Mouse (Mus musculus) stomach, embryonic 16.5 days (tissue): ENCODE results near the gene Tmem259. TPM values are rescaled to one million over a fixed set of nuclear protein-coding genes. Genes with fewer than 3 reads are reported as not detected.
"Not testable (repeated sequence)": the region's sequence is repeated elsewhere in the genome, so short reads cannot be mapped to it uniquely, and the experiment has no call there.

Experiments used
- ATAC-seq: fragments of 200-750 bp; cut with Nextera tagmentation; 2 replicates; pipeline ENCODE4 v1.8.0; 2017; ENCODE audit warnings: moderate number of reproducible peaks, moderate TSS enrichment; ENCODE audit not compliant: insufficient read depth, low FRiP score
- H3K27ac ChIP-seq: fragments of 300-500 bp; sonication (generic); 2 replicates; pipeline ENCODE4 v1.5.1; 2014; ENCODE audit warnings: low read length
- H3K27me3 ChIP-seq: fragments of 300-500 bp; sonication (generic); 2 replicates; pipeline ENCODE4 v1.6.1; 2014; ENCODE audit warnings: low read length, control low read depth, mixed read lengths; ENCODE audit not compliant: control insufficient read depth, insufficient read depth
- H3K36me3 ChIP-seq: fragments of 300-500 bp; sonication (generic); 2 replicates; pipeline ENCODE4 v1.6.1; 2014; ENCODE audit warnings: low read length; ENCODE audit not compliant: control insufficient read depth, insufficient read depth
- H3K4me1 ChIP-seq: fragments of 300-500 bp; sonication (generic); 2 replicates; pipeline ENCODE4 v1.6.1; 2014; ENCODE audit warnings: low read length, control low read depth, mixed read lengths; ENCODE audit not compliant: control insufficient read depth, insufficient read depth
- H3K4me2 ChIP-seq: fragments of 300-500 bp; sonication (generic); 2 replicates; pipeline ENCODE4 v1.6.1; 2014; ENCODE audit warnings: low read depth, low read length, mixed read lengths
- H3K4me3 ChIP-seq: fragments of 300-500 bp; sonication (generic); replicated peaks from 2 replicates; pipeline ENCODE4 v1.5.1; 2014; ENCODE audit warnings: mild to moderate bottlenecking, low read length
- H3K9ac ChIP-seq: fragments of 300-500 bp; sonication (generic); 2 replicates; pipeline ENCODE4 v1.6.1; 2014; ENCODE audit warnings: low read length
- H3K9me3 ChIP-seq: fragments of 300-500 bp; sonication (generic); replicated peaks from 2 replicates; pipeline ENCODE4 v1.6.1; 2016; ENCODE audit warnings: low read length, control low read depth; ENCODE audit not compliant: control insufficient read depth
- WGBS: fragments of 180-500 bp; shearing (Covaris S2); extraction: QIAGEN DNeasy Blood & Tissue Kit; methylation state at CpG from one replicate; pipeline ENCODE4 v1.1.7; 2014; 5-methylcytosine and 5-hydroxymethylcytosine counted together
- polyA plus RNA-seq: library from polyadenylated mRNA; unstranded; fragments of >200 nt; fragmentation: Nextera tagmentation; extraction: Ambion mirVana; gene quantifications from 2 replicates; pipeline ENCODE4 v1.2.1, GENCODE M21; 2015

Gene Tmem259
- polyA plus RNA-seq, 1 experiment from 2014 or later, result 5.6 TPM

DNA sequence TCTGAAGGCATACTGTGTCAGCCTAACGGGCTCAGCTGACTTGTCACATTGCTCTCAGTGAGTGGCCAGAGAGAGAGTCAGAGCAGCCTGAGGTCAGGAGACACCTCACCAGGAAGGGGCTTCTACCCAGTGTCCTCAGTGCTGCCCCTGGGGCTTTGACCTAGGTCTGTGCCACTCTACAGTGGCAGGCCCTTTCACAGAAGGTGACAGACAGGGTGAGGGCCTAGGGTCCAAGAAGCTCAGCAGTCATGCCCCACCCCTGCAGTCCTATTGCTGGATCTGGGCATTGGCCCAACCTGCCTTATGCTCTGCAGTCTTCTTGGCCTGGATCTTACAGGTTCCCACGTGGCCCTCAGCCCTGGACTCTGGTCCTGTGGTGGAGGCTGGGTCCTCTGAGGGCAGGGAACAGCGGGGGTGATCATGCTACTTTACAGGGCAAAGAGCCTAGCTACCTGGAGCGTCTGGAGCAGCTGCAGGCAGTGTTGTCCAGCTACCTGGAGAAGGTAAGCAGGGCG is 17.2 kb downstream of the Tmem259 start:
- Histone ChIP-seq H3K4me2 (no peak overlapping the region), H3K36me3 (peaks cover 18% of the 10 kb centered on the region), H3K4me3 (no peak overlapping the region), H3K9me3 (no peaks in the 10 kb centered on the region), H3K9ac (no peak overlapping the region), H3K27me3 (peaks cover 2% of the 10 kb centered on the region; the same call in 1 of the 2 replicates), H3K27ac (no peak overlapping the region), H3K4me1 (peaks cover 18% of the 10 kb centered on the region)
- WGBS, result 91% methylated on average over 5 of the region's 5 CpGs
- ATAC-seq, result no peak

DNA sequence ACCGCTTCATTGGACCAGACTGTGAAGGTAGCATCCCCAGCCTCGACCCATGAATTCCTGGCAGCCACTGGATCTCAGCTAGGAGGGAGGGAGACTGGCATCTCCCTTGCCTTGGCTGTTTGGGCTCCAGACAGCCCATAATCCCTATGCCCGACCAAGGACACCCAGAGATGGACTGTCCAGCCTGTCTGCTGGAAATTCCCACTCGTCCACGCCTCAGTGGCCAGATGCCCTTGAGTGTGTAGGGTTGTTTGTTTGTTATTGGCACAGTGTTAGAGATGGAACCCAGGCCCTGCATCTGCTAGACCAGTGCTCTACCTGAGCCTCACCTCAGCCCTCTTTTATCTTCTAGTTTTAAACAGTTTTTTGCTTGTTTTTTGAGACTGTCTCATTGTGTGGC is 18.8 kb downstream of the Tmem259 start:
- Histone ChIP-seq H3K9me3 (no peaks in the 10 kb centered on the region), H3K4me3 (no peak overlapping the region), H3K9ac (no peak overlapping the region), H3K27me3 (0 out of 2 replicates have a peak, but pooled peaks cover 2% of the 10 kb centered on the region), H3K36me3 (peaks cover 18% of the 10 kb centered on the region), H3K4me1 (peaks cover 14% of the 10 kb centered on the region), H3K4me2 (no peak overlapping the region), H3K27ac (no peak overlapping the region)
- 89% methylated on average over 5 of the region's 5 CpGs for WGBS
- no peak for ATAC-seq

DNA sequence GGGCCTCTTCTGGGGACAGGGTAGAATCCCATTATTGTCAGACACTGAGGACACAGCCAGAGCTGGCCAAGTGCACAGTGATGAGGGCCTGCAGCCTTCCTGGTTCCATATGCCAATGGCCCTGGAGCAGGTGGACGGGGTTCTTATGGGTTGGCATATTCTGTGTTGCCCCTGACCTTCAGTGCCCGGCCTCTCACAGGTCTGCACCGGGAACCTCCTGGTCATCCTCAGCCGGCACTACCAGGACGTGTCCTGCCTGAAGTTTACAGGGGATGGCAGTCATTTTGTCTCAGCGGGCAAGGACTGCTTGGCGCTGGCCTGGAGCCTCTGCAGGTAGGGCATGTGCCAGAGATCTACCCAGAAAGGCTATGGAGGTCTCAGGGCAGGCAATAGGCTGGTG is 19.4 kb downstream of the Tmem259 start:
- H3K27ac ChIP-seq, result no peak overlapping the region
- no peak overlapping the region for H3K9ac ChIP-seq
- H3K4me2 ChIP-seq, result no peak overlapping the region
- peaks cover 14% of the 10 kb centered on the region for H3K4me1 ChIP-seq
- H3K4me3 ChIP-seq, result no peak overlapping the region
- H3K36me3 ChIP-seq, result peaks cover 18% of the 10 kb centered on the region
- no peaks in the 10 kb centered on the region for H3K9me3 ChIP-seq
- no peak for ATAC-seq
- 0 out of 2 replicates have a peak, but pooled peaks cover under 1% of the 10 kb centered on the region for H3K27me3 ChIP-seq
- 92% methylated on average over 7 of the region's 7 CpGs for WGBS

DNA sequence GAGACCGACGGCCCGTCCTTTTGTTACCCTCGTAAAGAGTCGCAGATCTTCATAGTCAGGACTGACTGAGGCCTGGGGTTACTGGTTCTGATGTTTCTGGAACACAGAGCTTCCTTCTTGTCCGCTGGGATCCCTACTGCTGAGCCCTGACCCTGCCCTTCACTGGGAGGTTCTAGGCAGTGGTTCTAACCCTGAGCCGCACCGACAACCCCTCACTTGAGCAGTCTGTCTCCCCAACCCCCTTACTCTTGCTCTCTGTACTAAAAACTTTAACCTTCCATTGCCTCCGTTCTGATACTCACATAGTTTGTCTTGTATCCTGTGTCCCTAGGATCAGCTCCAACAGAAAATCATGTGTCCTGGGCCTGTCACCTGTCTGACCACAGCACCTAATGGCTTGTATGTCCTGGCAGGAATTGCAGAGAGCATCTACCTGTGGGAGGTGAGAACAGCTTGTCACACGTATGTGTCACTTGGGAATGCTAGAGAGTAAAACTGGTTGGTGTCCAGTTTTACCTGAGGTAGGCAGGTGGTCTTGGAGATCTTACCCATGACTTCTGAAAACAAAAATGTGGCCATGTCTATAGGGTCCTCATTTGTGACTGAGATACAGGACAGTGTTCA is 23.3 kb downstream of the Tmem259 start:
- WGBS, result 14% methylated on average over 10 of the region's 10 CpGs
- no peak for ATAC-seq
- Histone ChIP-seq H3K4me2 (peak overlapping the region; percentile 68), H3K4me1 (peaks cover 7% of the 10 kb centered on the region), H3K36me3 (peaks cover 1% of the 10 kb centered on the region), H3K4me3 (peak overlapping the region; percentile 96), H3K27me3 (no peaks in the 10 kb centered on the region), H3K27ac (no peak overlapping the region), H3K9me3 (no peaks in the 10 kb centered on the region), H3K9ac (peak overlapping the region; percentile 92)

DNA sequence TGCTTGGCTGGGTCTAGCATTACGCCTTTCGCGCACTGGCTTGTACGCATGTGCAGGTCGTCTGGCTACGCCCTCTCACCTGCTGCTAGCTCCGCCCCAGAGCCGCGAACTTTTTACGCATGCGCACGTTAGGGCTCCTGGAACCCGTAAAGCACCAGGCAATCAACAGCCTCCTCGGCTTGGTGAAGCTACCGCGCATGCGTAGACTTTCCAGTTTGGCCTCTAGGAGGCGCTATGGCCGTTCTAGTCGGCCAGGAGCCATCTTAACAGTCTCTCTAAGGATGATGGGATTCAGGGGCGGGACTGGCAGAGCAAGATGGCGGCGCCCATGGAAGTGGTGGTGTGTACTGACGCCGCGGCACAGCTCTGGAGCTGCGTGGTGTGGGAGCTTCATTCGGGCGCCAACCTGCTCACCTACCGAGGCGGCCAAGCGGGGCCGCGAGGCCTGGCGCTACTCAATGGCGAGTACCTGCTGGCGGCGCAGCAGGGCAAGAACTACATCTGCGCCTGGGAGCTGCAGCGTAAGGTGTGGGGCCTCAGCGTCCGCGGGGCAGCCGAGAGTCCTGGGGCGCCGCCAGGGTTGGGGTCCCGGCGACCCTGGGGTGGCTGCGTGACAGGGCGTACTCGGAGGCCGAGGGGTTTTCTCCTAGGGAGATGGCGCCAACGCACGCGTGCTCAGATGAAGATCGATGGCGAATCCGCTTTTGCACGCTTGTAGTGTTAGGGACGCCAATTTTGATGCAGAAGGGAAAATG is 24.1 kb downstream of the Tmem259 start, which contains the start of gene Wdr18:
TSS of gene Wdr18 (plus strand) at position 306 of the 755 bp plus-strand sequence.
- Histone ChIP-seq H3K4me1 (peaks cover 7% of the 10 kb centered on the region), H3K36me3 (no peaks in the 10 kb centered on the region; the same call in 1 of the 2 replicates), H3K4me3 (peak within 1 kb of the TSS; percentile 96), H3K27ac (peak within 1 kb of the TSS; percentile 74), H3K4me2 (peak within 1 kb of the TSS; percentile 68), H3K9ac (peak within 1 kb of the TSS; percentile 92), H3K9me3 (no peaks in the 10 kb centered on the region), H3K27me3 (no peaks in the 10 kb centered on the region)
- peak; percentile 96 for ATAC-seq
- WGBS, result under 1% methylated on average over 61 of the region's 61 CpGs

DNA sequence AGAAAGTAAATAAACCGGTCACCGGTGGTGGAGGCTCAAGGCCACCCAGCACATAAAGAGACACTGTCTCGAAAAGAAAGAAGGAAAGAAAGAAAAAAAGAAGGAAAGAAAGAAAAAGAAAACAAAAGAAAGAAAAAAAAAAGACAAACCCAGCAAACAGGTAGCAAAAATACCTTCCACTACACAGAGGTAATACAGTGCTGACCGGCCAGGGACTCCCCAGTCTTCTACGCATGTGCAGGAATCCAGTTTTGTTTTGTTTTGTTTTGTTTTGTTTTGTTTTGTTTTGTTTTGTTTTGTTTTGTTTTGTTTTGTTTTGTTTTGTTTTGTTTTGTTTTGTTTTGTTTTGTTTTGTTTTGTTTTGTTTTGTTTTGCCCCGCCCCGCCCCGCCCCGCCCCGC is 24.7 kb downstream of the Tmem259 start:
- WGBS, result 30% methylated on average over 10 of the region's 10 CpGs
- H3K4me2 ChIP-seq, result peak overlapping the region; percentile 29; the same call in 1 of the 2 replicates
- not testable (repeated sequence) for H3K27me3 ChIP-seq, ATAC-seq, H3K9ac ChIP-seq, H3K9me3 ChIP-seq, H3K27ac ChIP-seq, H3K36me3 ChIP-seq, H3K4me1 ChIP-seq
- H3K4me3 ChIP-seq, result peak overlapping the region; percentile 96

DNA sequence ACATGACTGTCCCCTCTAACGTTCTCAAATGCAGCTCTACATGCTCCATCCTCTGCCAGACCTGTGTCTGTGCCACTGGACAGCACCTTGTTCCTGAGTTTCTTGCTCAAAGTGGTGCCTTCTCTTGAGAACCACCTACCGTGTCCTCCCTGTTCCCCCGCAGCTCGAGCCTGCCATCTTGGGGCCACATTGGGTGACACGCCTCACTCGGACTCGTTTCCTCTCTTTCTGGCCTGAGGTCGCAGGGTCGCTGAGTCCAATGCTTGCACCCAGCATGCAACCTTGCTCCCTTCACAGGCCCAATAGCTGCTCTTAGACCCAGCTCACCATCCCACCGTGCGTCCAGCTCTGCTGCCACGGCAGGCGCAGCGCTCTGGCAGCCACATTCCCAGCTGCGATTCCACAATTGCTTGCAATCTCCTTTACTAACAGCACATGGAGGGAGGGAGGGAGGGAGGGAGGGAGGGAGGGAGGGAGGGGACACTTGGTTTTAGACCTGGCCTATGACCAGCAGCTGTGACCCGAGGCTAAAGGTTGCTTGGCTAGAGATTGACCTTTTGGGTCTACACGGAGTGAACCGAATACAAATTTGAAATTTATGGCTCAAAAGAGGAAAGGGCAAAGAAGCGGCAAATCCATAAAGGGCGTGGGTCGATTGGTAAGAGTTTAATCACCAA is 25.9 kb downstream of the Tmem259 start:
- Histone ChIP-seq H3K27ac (no peak overlapping the region), H3K9ac (peak overlapping the region; percentile 48; the same call in 1 of the 2 replicates), H3K4me1 (peaks cover 7% of the 10 kb centered on the region), H3K27me3 (no peaks in the 10 kb centered on the region), H3K4me2 (peak overlapping the region; percentile 32; the same call in 1 of the 2 replicates), H3K36me3 (no peaks in the 10 kb centered on the region), H3K9me3 (no peaks in the 10 kb centered on the region), H3K4me3 (no peak overlapping the region; the same call in 1 of the 2 replicates)
- 10% methylated on average over 21 of the region's 21 CpGs for WGBS
- no peak for ATAC-seq

DNA sequence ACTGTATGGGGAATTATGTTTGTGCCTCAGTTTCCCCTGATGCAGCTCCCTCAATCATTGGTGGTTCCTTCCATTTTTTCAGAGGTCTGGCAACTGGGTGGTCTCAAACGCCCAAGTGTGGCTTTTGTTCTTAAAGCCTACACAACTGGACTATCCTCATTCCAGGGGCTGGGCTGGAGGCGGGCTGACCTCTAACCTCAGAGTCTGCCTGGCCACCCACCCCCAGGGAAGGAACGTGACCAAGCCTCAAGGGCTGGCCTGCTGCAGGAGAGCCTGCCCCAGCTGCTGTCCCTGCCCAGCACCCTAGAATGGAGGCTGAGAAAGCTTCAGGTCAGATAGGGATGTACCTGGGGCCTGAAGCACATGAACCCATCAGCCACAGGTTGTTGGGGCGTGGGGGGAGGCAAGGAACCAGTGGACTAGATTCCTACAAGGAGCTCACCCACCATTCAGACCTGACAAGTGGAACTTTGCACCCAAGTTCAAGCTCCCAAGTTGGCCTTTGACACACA is 27.4 kb downstream of the Tmem259 start:
- no peak for ATAC-seq
- H3K27ac ChIP-seq, result no peak overlapping the region
- no peak overlapping the region for H3K4me3 ChIP-seq
- no peaks in the 10 kb centered on the region for H3K36me3 ChIP-seq
- H3K4me2 ChIP-seq, result no peak overlapping the region
- H3K9me3 ChIP-seq, result no peaks in the 10 kb centered on the region
- 40% methylated on average over 4 of the region's 4 CpGs for WGBS
- H3K27me3 ChIP-seq, result no peaks in the 10 kb centered on the region
- peaks cover 7% of the 10 kb centered on the region for H3K4me1 ChIP-seq
- H3K9ac ChIP-seq, result no peak overlapping the region
